Mouse (Mus musculus) liver, adult 2 months (tissue): ENCODE data around the gene Cd1d1. TPM values are rescaled to one million over a fixed set of nuclear protein-coding genes. Genes with fewer than 3 reads are reported as not detected.

Source experiments
- DNase-seq: peaks from one replicate; pipeline ENCODE4 v3.0.0-alpha.2; 2011; ENCODE audit warnings: low read depth, low spot score; ENCODE audit errors: extremely low read depth
- H3K27ac ChIP-seq: fragments of 200-500 bp; replicated peaks from 2 replicates; pipeline ENCODE4 v1.5.1; 2012; ENCODE audit warnings: low read depth, mild to moderate bottlenecking, control low read depth, inconsistent platforms, low read length; ENCODE audit not compliant: insufficient read depth
- H3K27me3 ChIP-seq: fragments of 200-500 bp; 2 replicates; pipeline ENCODE4 v1.6.1; 2012; ENCODE audit warnings: mild to moderate bottlenecking, moderate library complexity, low read length, inconsistent platforms; ENCODE audit not compliant: control insufficient read depth, insufficient read depth
- H3K36me3 ChIP-seq: fragments of 200-500 bp; 2 replicates; pipeline ENCODE4 v1.6.1; 2012; ENCODE audit warnings: low read length, inconsistent platforms; ENCODE audit not compliant: control insufficient read depth, insufficient read depth
- H3K4me1 ChIP-seq: fragments of 200-500 bp; 2 replicates; pipeline ENCODE4 v1.6.1; 2011; ENCODE audit warnings: low read length; ENCODE audit not compliant: control insufficient read depth, insufficient read depth
- H3K4me3 ChIP-seq: fragments of 200-500 bp; 2 replicates; pipeline ENCODE4 v1.5.1; 2011; ENCODE audit warnings: low read depth, mild to moderate bottlenecking, control low read depth, low read length, moderate library complexity; ENCODE audit not compliant: insufficient read depth
- H3K79me2 ChIP-seq: fragments of 200-500 bp; 2 replicates; pipeline ENCODE4 v1.6.1; 2012; ENCODE audit warnings: inconsistent platforms, mild to moderate bottlenecking, low read length, moderate library complexity; ENCODE audit not compliant: control insufficient read depth, insufficient read depth
- H3K9ac ChIP-seq: fragments of 200-500 bp; 2 replicates; pipeline ENCODE4 v1.6.1; 2012; ENCODE audit warnings: low read depth, mild to moderate bottlenecking, control low read depth, inconsistent platforms, low read length
- CTCF ChIP-seq: fragments of 200-500 bp; IDR thresholded peaks from 2 replicates; pipeline ENCODE4 v1.5.1; 2011; ENCODE audit warnings: low read depth, low read length, control low read depth
- POLR2A ChIP-seq: fragments of 200-500 bp; IDR thresholded peaks from 2 replicates; pipeline ENCODE4 v1.6.1; 2011; ENCODE audit warnings: low read length, control low read depth; ENCODE audit not compliant: insufficient read depth; ENCODE audit errors: extremely low read depth
- WGBS: fragments of 180-500 bp; shearing (Covaris S2); methylation state at CpG from one replicate; pipeline ENCODE4 v1.1.7; 2018; 5-methylcytosine and 5-hydroxymethylcytosine counted together
- polyA plus RNA-seq: library from polyadenylated mRNA; depleted of rRNA; stranded (reverse); fragments of >200 nt; gene quantifications from 2 replicates; pipeline ENCODE4 v1.2.3, GENCODE M21; 2012; rRNA removed
- total RNA-seq: library from RNA; depleted of rRNA; stranded (reverse); fragments of >200 nt; gene quantifications from 2 replicates; pipeline ENCODE4 v1.2.3, GENCODE M21; 2014; rRNA removed

The Cd1d1 gene
- total and polyA plus RNA-seq, 2 experiments: 251 to 410 TPM

- no peak overlapping the region for H3K9ac ChIP-seq
- no peak overlapping the region for H3K4me3 ChIP-seq
- no peaks in the 10 kb centered on the region for H3K27me3 ChIP-seq
- 91% methylated on average over 17 of the region's 17 CpGs for WGBS
- H3K4me1 ChIP-seq: no peaks in the 10 kb centered on the region
- H3K36me3 ChIP-seq: no peaks in the 10 kb centered on the region
- no peak for DNase-seq
- TF ChIP-seq POLR2A (no peak), CTCF (no peak)
- no peak overlapping the region for H3K27ac ChIP-seq
- no peaks in the 10 kb centered on the region for H3K79me2 ChIP-seq
Measured at GRCm38 (mm10) chr3:86960656-86961394, 38.4 kb downstream of the Cd1d1 start.

GRCm38 (mm10) chr3:86959088-86959487 is 40.2 kb downstream of the Cd1d1 start:
- H3K27me3 ChIP-seq: no peaks in the 10 kb centered on the region
- H3K9ac ChIP-seq: no peak overlapping the region
- no peak overlapping the region for H3K27ac ChIP-seq
- no peaks in the 10 kb centered on the region for H3K36me3 ChIP-seq
- no peak for TF ChIP-seq POLR2A
- no peak for TF ChIP-seq CTCF
- WGBS: 89% methylated on average over 7 of the region's 7 CpGs
- no peak overlapping the region for H3K4me3 ChIP-seq
- H3K4me1 ChIP-seq: no peaks in the 10 kb centered on the region
- no peaks in the 10 kb centered on the region for H3K79me2 ChIP-seq
- no peak for DNase-seq

GRCm38 (mm10) chr3:86955376-86955775 is 43.9 kb downstream of the Cd1d1 start:
- Histone ChIP-seq H3K36me3 (no peaks in the 10 kb centered on the region), H3K79me2 (no peaks in the 10 kb centered on the region), H3K4me1 (no peaks in the 10 kb centered on the region), H3K27me3 (no peaks in the 10 kb centered on the region), H3K4me3 (no peak overlapping the region), H3K9ac (no peak overlapping the region), H3K27ac (no peak overlapping the region)
- WGBS: 47% methylated on average over 4 of the region's 4 CpGs
- TF ChIP-seq CTCF: no peak
- no peak for TF ChIP-seq POLR2A
- DNase-seq: no peak

GRCm38 (mm10) chr3:86954521-86954920 is 44.7 kb downstream of the Cd1d1 start:
- TF ChIP-seq CTCF (no peak), POLR2A (no peak)
- no peak overlapping the region for H3K9ac ChIP-seq
- 4% methylated on average over 1 of the region's 1 CpGs for WGBS
- no peaks in the 10 kb centered on the region for H3K36me3 ChIP-seq
- no peaks in the 10 kb centered on the region for H3K79me2 ChIP-seq
- no peak overlapping the region for H3K4me3 ChIP-seq
- DNase-seq: peak; percentile 59
- no peak overlapping the region for H3K27ac ChIP-seq
- no peaks in the 10 kb centered on the region for H3K4me1 ChIP-seq
- no peaks in the 10 kb centered on the region for H3K27me3 ChIP-seq

- no peaks in the 10 kb centered on the region for H3K4me1 ChIP-seq
- no peak overlapping the region for H3K27ac ChIP-seq
- DNase-seq: no peak
- WGBS: 86% methylated on average over 4 of the region's 4 CpGs
- H3K36me3 ChIP-seq: no peaks in the 10 kb centered on the region
- H3K9ac ChIP-seq: no peak overlapping the region
- H3K27me3 ChIP-seq: no peaks in the 10 kb centered on the region
- no peaks in the 10 kb centered on the region for H3K79me2 ChIP-seq
- no peak overlapping the region for H3K4me3 ChIP-seq
- TF ChIP-seq CTCF (peak; percentile 29; the same call in 1 of the 2 replicates), POLR2A (no peak)
Measured at GRCm38 (mm10) chr3:86953819-86954218, 45.4 kb downstream of the Cd1d1 start.

GRCm38 (mm10) chr3:86950652-86951051 is 48.6 kb downstream of the Cd1d1 start:
- Histone ChIP-seq H3K36me3 (no peaks in the 10 kb centered on the region), H3K79me2 (no peaks in the 10 kb centered on the region), H3K9ac (no peak overlapping the region), H3K27ac (no peak overlapping the region), H3K4me1 (no peaks in the 10 kb centered on the region), H3K27me3 (no peaks in the 10 kb centered on the region), H3K4me3 (no peak overlapping the region)
- no peak for TF ChIP-seq POLR2A
- TF ChIP-seq CTCF: no peak
- 51% methylated on average over 2 of the region's 2 CpGs for WGBS
- DNase-seq: no peak

Other genes starting within 250 kb of the Cd1d1 start
- gene Dclk2, start 78.6 kb downstream of the Cd1d1 start, total RNA-seq: 0.28 and 0.67 TPM in 2 replicates
- 0.34 and 0.87 TPM in 2 replicates for gene Dclk2, start 78.6 kb downstream of the Cd1d1 start, polyA plus RNA-seq
- gene Kirrel, start 175.3 kb upstream of the Cd1d1 start, total RNA-seq: 0.40 and 0.46 TPM in 2 replicates
- gene Kirrel, start 175.3 kb upstream of the Cd1d1 start, polyA plus RNA-seq: 0.78 and 0.81 TPM in 2 replicates